Mouse (Mus musculus): ENCODE data around the gene Spon1. TPM values are rescaled to one million over a fixed set of nuclear protein-coding genes. Genes with fewer than 3 reads are reported as not detected.

Spon1 gene
- polyA plus RNA-seq, 1 experiment from 2014 or later: 22.7 TPM

- Histone ChIP-seq H3K9me3 (0 out of 2 replicates have a peak, but pooled peaks cover 3% of the 10 kb centered on the region), H3K4me3 (no peak overlapping the region), H3K4me2 (replicated peaks) (no peak overlapping the region), H3K4me1 (no peaks in the 10 kb centered on the region), H3K27ac (0 out of 2 replicates have a peak overlapping the region, but pooled peaks have one; percentile 7), H3K27me3 (no peaks in the 10 kb centered on the region), H3K36me3 (no peaks in the 10 kb centered on the region), H3K9ac (no peak overlapping the region)
- ATAC-seq (ENCODE audit: insufficient number of reproducible peaks, insufficient read depth, low FRiP score, low TSS enrichment): no peak
- WGBS: 71% methylated on average over 4 of the region's 4 CpGs
Observed at GRCm38 (mm10) chr7:113915936-113916335, 150.1 kb downstream of the Spon1 start.

DNA sequence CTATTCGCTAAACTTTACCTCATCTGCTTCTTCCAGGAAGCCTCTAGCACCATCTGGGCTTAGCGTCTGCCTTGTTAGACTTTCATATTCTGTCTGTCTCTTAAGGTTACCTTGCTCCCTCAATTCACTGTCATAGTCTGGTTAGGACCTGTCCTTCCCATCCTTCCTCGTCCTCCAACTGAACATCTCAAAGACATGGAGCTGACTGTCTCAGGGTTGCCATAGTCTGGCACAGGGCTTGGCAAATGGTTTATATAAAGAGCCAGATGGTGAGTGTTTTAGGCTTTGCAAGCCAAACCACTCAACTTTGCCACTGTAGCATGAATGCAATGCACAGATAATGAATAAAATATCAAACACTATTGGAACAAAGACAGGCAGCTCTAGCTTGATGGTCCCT lies 153.1 kb downstream of the Spon1 start:
- H3K9me3 ChIP-seq: 0 out of 2 replicates have a peak, but pooled peaks cover 3% of the 10 kb centered on the region
- no peak overlapping the region for H3K9ac ChIP-seq
- WGBS: 88% methylated on average over 3 of the region's 3 CpGs
- ATAC-seq (ENCODE audit: insufficient number of reproducible peaks, insufficient read depth, low FRiP score, low TSS enrichment): no peak
- H3K4me2 ChIP-seq (replicated peaks): no peak overlapping the region
- no peaks in the 10 kb centered on the region for H3K36me3 ChIP-seq
- H3K4me3 ChIP-seq: no peak overlapping the region
- no peaks in the 10 kb centered on the region for H3K27me3 ChIP-seq
- H3K27ac ChIP-seq: no peak overlapping the region
- no peaks in the 10 kb centered on the region for H3K4me1 ChIP-seq

DNA sequence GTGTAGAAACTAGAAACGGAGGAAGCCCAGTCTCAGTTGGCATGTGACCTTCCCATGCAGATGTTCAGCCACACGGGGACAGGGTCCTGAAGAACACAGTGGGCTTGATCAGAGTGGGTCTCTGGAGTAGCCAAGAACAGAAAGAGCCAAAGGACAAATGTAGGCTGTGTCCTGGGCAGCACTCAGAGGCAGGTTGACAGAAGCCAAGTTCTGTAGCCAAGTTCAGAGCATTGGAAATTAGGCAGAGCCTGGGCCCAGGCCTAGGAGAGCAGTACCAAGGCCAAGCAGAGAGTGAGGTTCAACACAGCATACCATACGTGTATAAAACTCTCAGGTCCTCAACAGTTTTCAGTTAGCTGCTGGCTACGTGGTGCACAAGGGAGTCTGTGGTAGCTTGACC lies 153.7 kb downstream of the Spon1 start:
- Histone ChIP-seq H3K27ac (no peak overlapping the region), H3K4me3 (no peak overlapping the region), H3K27me3 (no peaks in the 10 kb centered on the region), H3K36me3 (no peaks in the 10 kb centered on the region), H3K9me3 (0 out of 2 replicates have a peak, but pooled peaks cover 3% of the 10 kb centered on the region), H3K9ac (no peak overlapping the region), H3K4me1 (no peaks in the 10 kb centered on the region), H3K4me2 (replicated peaks) (no peak overlapping the region)
- ATAC-seq (ENCODE audit: insufficient number of reproducible peaks, insufficient read depth, low FRiP score, low TSS enrichment): no peak
- WGBS: 78% methylated on average over 4 of the region's 4 CpGs

DNA sequence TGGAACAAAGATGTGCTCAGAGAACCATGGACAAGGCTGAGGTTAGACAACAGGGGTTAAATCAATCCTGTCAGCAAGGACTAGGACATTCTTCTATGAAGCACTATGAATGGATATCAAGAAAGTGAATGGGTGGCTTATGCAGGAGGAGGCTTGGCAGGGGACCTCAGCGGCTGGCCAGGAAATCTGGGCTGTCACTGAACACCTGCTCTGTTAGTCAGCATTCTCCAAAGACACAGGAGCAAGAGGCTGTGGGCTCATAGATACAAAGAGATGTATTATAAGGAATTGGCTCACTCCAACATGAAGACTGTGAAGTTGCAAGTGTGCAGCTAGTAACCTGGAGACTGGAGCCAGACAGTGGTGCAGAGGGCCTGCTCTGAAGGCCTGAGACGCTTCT lies 154.3 kb downstream of the Spon1 start:
- Histone ChIP-seq H3K27ac (no peak overlapping the region), H3K36me3 (no peaks in the 10 kb centered on the region), H3K9ac (no peak overlapping the region), H3K4me2 (replicated peaks) (no peak overlapping the region), H3K4me1 (no peaks in the 10 kb centered on the region), H3K4me3 (no peak overlapping the region), H3K27me3 (no peaks in the 10 kb centered on the region), H3K9me3 (0 out of 2 replicates have a peak, but pooled peaks cover 3% of the 10 kb centered on the region)
- WGBS: 92% methylated on average over 2 of the region's 2 CpGs
- ATAC-seq (ENCODE audit: insufficient number of reproducible peaks, insufficient read depth, low FRiP score, low TSS enrichment): no peak

DNA sequence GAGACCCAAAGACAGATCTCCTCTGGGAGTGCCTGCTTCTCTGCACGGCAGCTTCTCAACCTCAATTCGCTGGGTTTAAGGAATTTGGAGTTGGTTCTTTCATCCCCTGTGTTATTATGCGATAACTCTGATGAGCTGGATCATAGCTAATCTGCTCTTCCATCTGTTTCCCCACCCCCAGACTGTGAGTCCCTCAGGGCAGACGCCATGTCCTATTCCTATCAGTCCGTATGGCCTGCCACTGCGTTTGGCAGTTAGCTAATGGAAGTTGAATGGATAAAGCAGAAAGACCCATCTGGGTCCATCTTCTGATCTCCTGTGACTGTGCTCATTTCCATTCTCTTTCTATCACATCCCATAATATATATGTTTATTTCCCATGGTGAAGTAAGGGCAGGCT lies 158.8 kb downstream of the Spon1 start:
- Histone ChIP-seq H3K36me3 (no peaks in the 10 kb centered on the region), H3K27me3 (no peaks in the 10 kb centered on the region), H3K9ac (no peak overlapping the region), H3K27ac (no peak overlapping the region), H3K4me2 (replicated peaks) (no peak overlapping the region), H3K4me3 (no peak overlapping the region), H3K4me1 (no peaks in the 10 kb centered on the region), H3K9me3 (no peaks in the 10 kb centered on the region)
- no peak for ATAC-seq (ENCODE audit: insufficient number of reproducible peaks, insufficient read depth, low FRiP score, low TSS enrichment)
- 80% methylated on average over 6 of the region's 6 CpGs for WGBS

DNA sequence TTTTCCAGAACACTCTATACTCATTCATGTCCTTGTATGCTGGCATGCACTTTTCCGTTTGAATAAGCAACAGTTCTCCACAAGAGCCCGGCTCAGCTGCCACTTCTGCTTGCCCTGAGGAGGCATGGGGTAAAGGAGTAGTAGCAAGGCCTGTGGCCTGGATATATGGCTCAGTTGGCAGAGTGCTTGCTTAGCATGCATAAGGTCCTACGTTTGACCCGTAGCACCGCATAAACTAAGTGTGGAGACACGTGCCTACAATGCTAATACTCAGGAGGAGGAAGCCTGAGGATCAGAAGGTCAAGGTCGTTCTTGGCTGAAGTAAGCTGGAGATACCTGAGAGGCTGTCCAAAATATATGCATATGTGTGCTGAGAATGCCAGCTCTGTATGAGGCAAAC lies 185.1 kb downstream of the Spon1 start:
- no peak overlapping the region for H3K4me3 ChIP-seq
- H3K9me3 ChIP-seq: no peaks in the 10 kb centered on the region
- H3K4me2 ChIP-seq (replicated peaks): no peak overlapping the region
- no peaks in the 10 kb centered on the region for H3K36me3 ChIP-seq
- no peak overlapping the region for H3K27ac ChIP-seq
- H3K9ac ChIP-seq: no peak overlapping the region
- no peaks in the 10 kb centered on the region for H3K27me3 ChIP-seq
- 76% methylated on average over 7 of the region's 7 CpGs for WGBS
- H3K4me1 ChIP-seq: no peaks in the 10 kb centered on the region
- ATAC-seq (ENCODE audit: insufficient number of reproducible peaks, insufficient read depth, low FRiP score, low TSS enrichment): no peak

- no peak overlapping the region for H3K4me2 ChIP-seq (replicated peaks)
- 82% methylated on average over 2 of the region's 2 CpGs for WGBS
- H3K9ac ChIP-seq: no peak overlapping the region
- no peak overlapping the region for H3K4me3 ChIP-seq
- no peaks in the 10 kb centered on the region for H3K36me3 ChIP-seq
- no peak for ATAC-seq (ENCODE audit: insufficient number of reproducible peaks, insufficient read depth, low FRiP score, low TSS enrichment)
- H3K27me3 ChIP-seq: no peaks in the 10 kb centered on the region
- H3K27ac ChIP-seq: no peak overlapping the region
- H3K9me3 ChIP-seq: no peaks in the 10 kb centered on the region
- no peaks in the 10 kb centered on the region for H3K4me1 ChIP-seq
Observed at GRCm38 (mm10) chr7:113955431-113955830, 189.6 kb downstream of the Spon1 start.

- no peaks in the 10 kb centered on the region for H3K27me3 ChIP-seq
- no peak overlapping the region for H3K4me2 ChIP-seq (replicated peaks)
- no peaks in the 10 kb centered on the region for H3K4me1 ChIP-seq
- WGBS: 75% methylated on average over 9 of the region's 9 CpGs
- no peak overlapping the region for H3K4me3 ChIP-seq
- no peak for ATAC-seq (ENCODE audit: insufficient number of reproducible peaks, insufficient read depth, low FRiP score, low TSS enrichment)
- H3K9ac ChIP-seq: no peak overlapping the region
- no peaks in the 10 kb centered on the region for H3K36me3 ChIP-seq
- H3K9me3 ChIP-seq: no peaks in the 10 kb centered on the region
- H3K27ac ChIP-seq: no peak overlapping the region
Observed at GRCm38 (mm10) chr7:113960841-113961499, 195.2 kb downstream of the Spon1 start.

DNA sequence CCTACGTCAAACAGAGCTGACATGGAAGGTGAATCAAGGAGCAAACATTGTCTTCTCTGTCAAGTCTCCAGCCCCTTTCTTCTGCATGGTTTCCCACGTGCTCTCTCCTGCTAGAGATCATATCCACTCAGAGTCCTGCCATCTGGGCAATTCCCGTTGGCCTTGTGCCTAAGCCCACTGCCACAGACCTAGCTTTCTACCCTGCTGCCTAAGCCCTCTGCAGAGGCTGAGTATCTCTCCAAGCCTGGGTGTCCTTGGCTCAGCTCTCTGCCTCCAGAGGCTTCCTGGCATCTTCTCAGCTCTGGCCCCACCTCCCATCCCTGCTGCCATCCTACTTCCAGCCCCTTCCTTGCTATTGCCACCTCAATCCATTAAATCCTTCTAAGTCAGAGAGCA lies 195.7 kb downstream of the Spon1 start:
- no peak for ATAC-seq (ENCODE audit: insufficient number of reproducible peaks, insufficient read depth, low FRiP score, low TSS enrichment)

GRCm38 (mm10) chr7:113962078-113962477 lies 196.3 kb downstream of the Spon1 start:
- Histone ChIP-seq H3K27me3 (no peaks in the 10 kb centered on the region), H3K4me3 (no peak overlapping the region), H3K36me3 (no peaks in the 10 kb centered on the region), H3K9me3 (no peaks in the 10 kb centered on the region), H3K27ac (no peak overlapping the region), H3K4me2 (replicated peaks) (no peak overlapping the region), H3K9ac (no peak overlapping the region), H3K4me1 (no peaks in the 10 kb centered on the region)
- ATAC-seq (ENCODE audit: insufficient number of reproducible peaks, insufficient read depth, low FRiP score, low TSS enrichment): no peak
- 91% methylated on average over 4 of the region's 4 CpGs for WGBS

More for the DNA sequence above, 195.7 kb downstream of the Spon1 start:
- H3K4me2 ChIP-seq (replicated peaks): no peak overlapping the region
- 83% methylated on average over 3 of the region's 3 CpGs for WGBS
- H3K36me3 ChIP-seq: no peaks in the 10 kb centered on the region
- H3K9ac ChIP-seq: no peak overlapping the region
- no peak overlapping the region for H3K4me3 ChIP-seq
- H3K4me1 ChIP-seq: no peaks in the 10 kb centered on the region
- H3K27me3 ChIP-seq: no peaks in the 10 kb centered on the region
- H3K27ac ChIP-seq: no peak overlapping the region
- H3K9me3 ChIP-seq: no peaks in the 10 kb centered on the region

DNA sequence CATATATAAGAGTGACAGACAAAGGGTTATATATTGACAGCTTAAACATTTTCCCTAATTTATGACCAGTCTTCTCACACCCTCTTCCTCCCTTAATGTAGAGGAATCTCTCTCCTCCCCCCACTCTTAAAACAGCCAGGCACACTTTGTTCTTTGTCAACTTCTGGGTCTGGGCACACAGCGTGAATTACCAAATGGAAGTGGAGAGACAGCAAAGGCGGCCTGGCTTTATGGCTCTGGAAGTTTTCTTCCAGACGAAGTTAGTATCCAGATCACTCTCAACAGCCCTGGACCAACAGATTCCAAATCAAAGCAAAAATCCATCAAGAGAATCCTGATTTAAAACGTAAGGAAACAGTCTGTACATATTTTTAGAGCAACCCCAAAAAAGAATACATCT lies 198.0 kb downstream of the Spon1 start:
- no peak for ATAC-seq (ENCODE audit: insufficient number of reproducible peaks, insufficient read depth, low FRiP score, low TSS enrichment)
- WGBS: 51% methylated on average over 4 of the region's 4 CpGs
- H3K27ac ChIP-seq: no peak overlapping the region
- H3K9me3 ChIP-seq: no peaks in the 10 kb centered on the region
- no peak overlapping the region for H3K4me2 ChIP-seq (replicated peaks)
- no peaks in the 10 kb centered on the region for H3K36me3 ChIP-seq
- H3K4me1 ChIP-seq: no peaks in the 10 kb centered on the region
- H3K9ac ChIP-seq: no peak overlapping the region
- no peaks in the 10 kb centered on the region for H3K27me3 ChIP-seq
- no peak overlapping the region for H3K4me3 ChIP-seq

DNA sequence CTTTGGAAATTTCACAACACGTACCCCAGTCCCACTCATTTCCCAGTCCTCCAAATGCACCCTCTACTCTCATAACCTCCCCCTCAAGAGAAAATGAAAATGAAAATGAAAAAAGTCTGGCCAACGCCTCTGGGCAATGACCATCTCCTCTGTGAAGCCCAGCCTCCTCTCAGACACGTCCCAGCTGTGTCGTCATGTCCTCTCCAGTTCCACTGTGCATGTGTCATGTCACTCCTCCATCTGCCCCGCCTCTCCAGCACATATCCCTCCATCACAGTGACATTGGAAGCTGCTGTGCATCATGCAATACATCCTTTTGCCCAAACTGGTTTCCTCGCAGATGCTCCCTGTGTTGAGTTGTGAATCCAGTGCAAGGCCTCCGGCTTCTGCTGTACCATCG lies 199.8 kb downstream of the Spon1 start:
- Histone ChIP-seq H3K9me3 (no peaks in the 10 kb centered on the region), H3K27me3 (no peaks in the 10 kb centered on the region), H3K9ac (no peak overlapping the region), H3K4me3 (no peak overlapping the region), H3K4me2 (replicated peaks) (no peak overlapping the region), H3K4me1 (no peaks in the 10 kb centered on the region), H3K36me3 (no peaks in the 10 kb centered on the region), H3K27ac (no peak overlapping the region)
- WGBS: 83% methylated on average over 8 of the region's 8 CpGs
- no peak for ATAC-seq (ENCODE audit: insufficient number of reproducible peaks, insufficient read depth, low FRiP score, low TSS enrichment)

Measured in embryonic facial prominence, embryonic 12.5 days (tissue).